Mouse (Mus musculus) kidney, embryonic 15.5 days (tissue): ENCODE data around the gene Foxk1. TPM values are rescaled to one million over a fixed set of nuclear protein-coding genes. Genes with fewer than 3 reads are reported as not detected.
A peak's percentile ranks its signal among the peaks of the same experiment; 100 is the strongest.

Source experiments
- ATAC-seq: fragments of 200-750 bp; cut with Nextera tagmentation; replicated peaks from 2 replicates; pipeline ENCODE4 v1.8.0; 2017; ENCODE audit warnings: moderate TSS enrichment; ENCODE audit not compliant: low FRiP score
- H3K27ac ChIP-seq: fragments of 300-500 bp; sonication (generic); 2 replicates; pipeline ENCODE4 v1.5.1; 2015; ENCODE audit warnings: mild to moderate bottlenecking, inconsistent platforms
- H3K27me3 ChIP-seq: fragments of 300-500 bp; sonication (generic); 2 replicates; pipeline ENCODE4 v1.6.1; 2015; ENCODE audit warnings: inconsistent platforms
- H3K36me3 ChIP-seq: fragments of 300-500 bp; sonication (generic); 2 replicates; pipeline ENCODE4 v1.6.1; 2015; ENCODE audit warnings: inconsistent platforms
- H3K4me1 ChIP-seq: fragments of 300-500 bp; sonication (generic); 2 replicates; pipeline ENCODE4 v1.6.1; 2015; ENCODE audit warnings: inconsistent platforms
- H3K4me2 ChIP-seq: fragments of 300-500 bp; sonication (generic); 2 replicates; pipeline ENCODE4 v1.6.1; 2015; ENCODE audit warnings: moderate library complexity, mild to moderate bottlenecking, inconsistent platforms
- H3K4me3 ChIP-seq: fragments of 300-500 bp; sonication (generic); replicated peaks from 2 replicates; pipeline ENCODE4 v1.5.1; 2015; ENCODE audit warnings: mild to moderate bottlenecking, inconsistent platforms
- H3K9ac ChIP-seq: fragments of 300-500 bp; sonication (generic); 2 replicates; pipeline ENCODE4 v1.6.1; 2015; ENCODE audit warnings: mild to moderate bottlenecking, inconsistent platforms
- H3K9me3 ChIP-seq: fragments of 300-500 bp; sonication (generic); replicated peaks from 2 replicates; pipeline ENCODE4 v1.6.1; 2016; ENCODE audit warnings: inconsistent platforms
- WGBS: fragments of 180-500 bp; shearing (Covaris S2); methylation state at CpG from one replicate; pipeline ENCODE4 v1.1.7; 2015; ENCODE audit warnings: mixed read lengths; 5-methylcytosine and 5-hydroxymethylcytosine counted together
- polyA plus RNA-seq: library from polyadenylated mRNA; unstranded; fragments of >200 nt; fragmentation: Nextera tagmentation; extraction: Ambion mirVana; gene quantifications from 2 replicates; pipeline ENCODE4 v1.2.1, GENCODE M21; 2015

Foxk1 gene
- polyA plus RNA-seq: 6.4 and 7.7 TPM in 2 replicates

DNA sequence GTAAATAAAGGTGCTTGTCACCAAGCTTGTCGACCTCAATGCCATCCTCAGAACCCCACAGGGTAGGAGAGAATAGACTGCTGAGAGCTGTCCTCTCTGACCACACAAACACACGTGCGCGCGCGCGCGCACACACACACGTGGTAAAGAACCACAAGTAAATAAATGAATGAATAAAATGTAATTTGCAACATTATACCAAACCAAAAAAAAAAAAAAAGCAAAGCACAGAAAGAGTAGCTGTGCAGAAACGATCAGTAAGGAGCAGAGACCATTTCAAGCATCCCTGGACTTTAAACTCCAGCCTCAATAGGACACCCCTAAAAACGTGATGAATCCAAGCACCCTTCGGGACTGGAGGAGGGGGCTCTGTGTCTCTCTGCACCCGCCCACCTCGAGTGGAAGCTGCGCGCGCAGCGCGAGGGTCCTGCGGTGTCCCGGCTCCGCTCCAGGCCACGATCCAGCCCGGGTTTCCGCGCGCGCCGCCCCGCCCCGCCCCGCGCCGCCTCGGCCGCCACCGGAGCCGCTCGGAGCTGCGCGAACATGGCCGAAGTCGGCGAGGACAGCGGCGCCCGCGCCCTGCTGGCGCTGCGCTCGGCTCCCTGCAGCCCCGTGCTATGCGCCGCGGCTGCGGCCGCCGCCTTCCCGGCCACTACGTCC is at the start of gene Foxk1:
Foxk1 (plus strand) TSS at position 517 of the 660 bp plus-strand sequence.
- Histone ChIP-seq H3K27ac (peak within 1 kb of the TSS; percentile 92), H3K36me3 (no peaks in the 10 kb centered on the region), H3K9ac (peak within 1 kb of the TSS; percentile 95), H3K4me3 (peak within 1 kb of the TSS; percentile 99), H3K4me1 (peaks cover 56% of the 10 kb centered on the region), H3K9me3 (no peaks in the 10 kb centered on the region), H3K27me3 (no peaks in the 10 kb centered on the region), H3K4me2 (peak within 1 kb of the TSS; percentile 79)
- peak; percentile 89 for ATAC-seq
- whole genome bisulfite sequencing: under 1% methylated on average over 57 of the region's 60 CpGs

DNA sequence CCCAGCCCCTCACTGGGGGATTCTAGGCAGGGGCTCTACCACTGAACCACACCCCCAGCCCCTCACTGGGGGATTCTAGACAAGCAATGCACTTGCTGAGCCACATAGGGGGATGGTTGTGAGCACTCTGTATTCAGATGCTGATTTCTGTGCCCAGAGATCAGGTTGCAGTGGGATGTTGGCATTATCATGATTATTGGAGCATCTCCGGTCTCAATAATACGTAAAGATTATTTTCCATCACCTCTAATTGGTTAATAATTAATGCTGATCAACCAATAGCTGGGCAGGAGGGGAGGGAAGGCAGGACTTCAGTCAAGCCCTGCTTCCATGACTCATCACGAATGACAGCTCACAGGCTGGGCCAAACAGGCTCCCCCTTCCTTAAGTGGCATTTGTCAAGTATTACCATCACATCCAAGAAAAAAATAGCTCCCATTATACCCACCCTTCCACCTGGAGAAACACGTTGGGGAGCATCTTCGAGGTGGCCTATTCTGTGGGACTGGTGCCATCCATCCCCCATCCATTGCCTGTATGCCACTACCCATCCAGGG is 48.9 kb upstream of the Foxk1 start:
- H3K9ac ChIP-seq: no peak overlapping the region
- H3K4me1 ChIP-seq: no peaks in the 10 kb centered on the region
- no peak for ATAC-seq
- H3K36me3 ChIP-seq: no peaks in the 10 kb centered on the region
- H3K27ac ChIP-seq: no peak overlapping the region
- no peaks in the 10 kb centered on the region for H3K27me3 ChIP-seq
- 91% methylated on average over 5 of the region's 5 CpGs for WGBS
- H3K4me2 ChIP-seq: no peak overlapping the region
- no peak overlapping the region for H3K4me3 ChIP-seq
- no peaks in the 10 kb centered on the region for H3K9me3 ChIP-seq

DNA sequence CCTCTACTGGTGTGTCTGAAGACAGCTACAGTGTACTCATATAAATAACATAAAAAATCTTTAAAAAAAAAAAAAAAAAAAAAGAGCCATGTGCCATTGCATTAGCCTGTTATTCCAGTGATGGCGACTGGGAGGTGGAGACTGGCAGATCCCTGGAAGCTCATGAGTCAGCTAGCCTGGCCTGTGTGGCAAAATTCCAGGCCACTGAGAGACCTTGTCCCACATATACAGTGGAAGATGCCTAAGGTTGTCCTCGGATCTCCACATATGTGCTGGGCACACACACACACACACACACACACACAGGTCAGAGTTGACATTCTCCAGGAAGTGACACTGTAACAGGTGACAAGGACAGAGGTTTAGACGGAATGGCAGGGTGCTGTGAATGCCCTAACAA is 46.2 kb upstream of the Foxk1 start:
- ATAC-seq: no peak
- H3K9ac ChIP-seq: no peak overlapping the region
- no peak overlapping the region for H3K27ac ChIP-seq
- no peaks in the 10 kb centered on the region for H3K27me3 ChIP-seq
- H3K4me3 ChIP-seq: no peak overlapping the region
- WGBS: 80% methylated on average over 3 of the region's 3 CpGs
- no peaks in the 10 kb centered on the region for H3K4me1 ChIP-seq
- no peak overlapping the region for H3K4me2 ChIP-seq
- no peaks in the 10 kb centered on the region for H3K9me3 ChIP-seq
- no peaks in the 10 kb centered on the region for H3K36me3 ChIP-seq

DNA sequence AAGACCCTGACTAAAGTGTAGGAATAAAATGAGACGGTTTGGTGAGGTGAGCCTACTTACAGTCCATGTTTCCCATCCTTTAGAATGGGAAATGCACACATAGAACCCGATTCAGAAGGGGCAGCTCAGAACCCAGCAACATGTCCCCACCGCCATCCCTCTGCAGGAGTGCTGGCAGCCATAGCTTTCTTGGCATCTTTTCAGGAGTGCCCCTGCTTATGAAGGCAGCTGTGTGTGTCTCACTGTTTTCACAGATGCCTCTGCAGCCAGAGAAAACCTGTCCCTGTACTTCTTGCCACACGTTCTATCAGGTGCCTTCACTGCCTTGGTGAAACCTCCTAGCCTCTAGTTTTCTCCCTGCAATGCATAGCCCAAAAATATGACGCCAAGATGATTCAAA is 40.1 kb upstream of the Foxk1 start:
- no peak for ATAC-seq
- no peak overlapping the region for H3K4me3 ChIP-seq

DNA sequence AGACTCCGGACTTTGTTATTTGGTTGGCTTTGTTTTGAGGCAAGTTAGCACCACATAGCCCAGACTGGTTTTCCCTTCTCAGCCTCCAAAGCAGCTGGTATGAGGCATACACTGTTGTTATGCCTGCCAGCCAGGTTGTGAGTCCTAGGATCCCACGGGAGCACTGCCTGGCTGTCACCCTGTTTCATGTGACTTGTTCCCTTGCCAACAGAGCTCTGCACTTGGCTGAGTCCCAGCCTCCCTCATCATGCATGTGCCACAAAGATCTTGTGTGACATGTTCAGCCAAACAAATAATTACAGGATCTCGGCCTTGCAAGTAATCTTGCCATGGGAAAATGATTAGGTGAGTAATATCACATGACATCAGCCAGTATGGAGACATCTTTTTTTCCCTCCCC is 38.4 kb upstream of the Foxk1 start:
- no peak overlapping the region for H3K4me3 ChIP-seq
- H3K4me1 ChIP-seq: peaks cover 8% of the 10 kb centered on the region
- H3K9ac ChIP-seq: no peak overlapping the region
- H3K27ac ChIP-seq: no peak overlapping the region
- no peak for ATAC-seq
- no peak overlapping the region for H3K4me2 ChIP-seq
- 73% methylated on average over 3 of the region's 3 CpGs for WGBS
- no peaks in the 10 kb centered on the region for H3K9me3 ChIP-seq
- 0 out of 2 replicates have a peak, but pooled peaks cover 2% of the 10 kb centered on the region for H3K27me3 ChIP-seq
- H3K36me3 ChIP-seq: no peaks in the 10 kb centered on the region

More for the DNA sequence above, 40.1 kb upstream of the Foxk1 start:
- WGBS: 69% methylated on average over 5 of the region's 5 CpGs
- H3K9me3 ChIP-seq: no peaks in the 10 kb centered on the region
- H3K27me3 ChIP-seq: 0 out of 2 replicates have a peak, but pooled peaks cover 2% of the 10 kb centered on the region
- no peak overlapping the region for H3K9ac ChIP-seq
- no peak overlapping the region for H3K4me2 ChIP-seq
- H3K36me3 ChIP-seq: no peaks in the 10 kb centered on the region
- no peak overlapping the region for H3K27ac ChIP-seq
- H3K4me1 ChIP-seq: no peaks in the 10 kb centered on the region; the same call in 1 of the 2 replicates

DNA sequence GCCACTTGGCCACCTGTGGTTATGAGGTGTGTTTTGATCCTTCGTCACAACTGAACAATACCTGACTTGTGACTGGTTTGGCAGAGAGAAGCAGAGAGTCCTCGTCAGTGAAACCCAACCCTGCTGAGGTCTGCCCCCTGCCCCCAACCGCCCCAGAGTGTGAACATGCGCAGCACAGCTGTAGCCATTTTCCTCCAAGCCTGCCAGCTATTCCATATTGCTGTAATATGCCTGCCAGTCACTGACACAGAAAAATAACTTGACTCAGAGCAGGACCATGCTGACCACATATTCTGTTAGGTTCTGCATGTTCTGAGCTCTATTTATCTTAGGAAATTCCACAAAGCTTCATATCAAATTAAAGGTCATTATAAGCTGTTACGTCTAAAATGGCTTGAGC is 37.2 kb upstream of the Foxk1 start:
- Histone ChIP-seq H3K27me3 (0 out of 2 replicates have a peak, but pooled peaks cover 2% of the 10 kb centered on the region), H3K4me3 (no peak overlapping the region), H3K4me2 (no peak overlapping the region), H3K4me1 (peaks cover 17% of the 10 kb centered on the region), H3K9ac (no peak overlapping the region), H3K27ac (no peak overlapping the region), H3K36me3 (no peaks in the 10 kb centered on the region), H3K9me3 (no peaks in the 10 kb centered on the region)
- no peak for ATAC-seq
- 47% methylated on average over 5 of the region's 5 CpGs for WGBS

DNA sequence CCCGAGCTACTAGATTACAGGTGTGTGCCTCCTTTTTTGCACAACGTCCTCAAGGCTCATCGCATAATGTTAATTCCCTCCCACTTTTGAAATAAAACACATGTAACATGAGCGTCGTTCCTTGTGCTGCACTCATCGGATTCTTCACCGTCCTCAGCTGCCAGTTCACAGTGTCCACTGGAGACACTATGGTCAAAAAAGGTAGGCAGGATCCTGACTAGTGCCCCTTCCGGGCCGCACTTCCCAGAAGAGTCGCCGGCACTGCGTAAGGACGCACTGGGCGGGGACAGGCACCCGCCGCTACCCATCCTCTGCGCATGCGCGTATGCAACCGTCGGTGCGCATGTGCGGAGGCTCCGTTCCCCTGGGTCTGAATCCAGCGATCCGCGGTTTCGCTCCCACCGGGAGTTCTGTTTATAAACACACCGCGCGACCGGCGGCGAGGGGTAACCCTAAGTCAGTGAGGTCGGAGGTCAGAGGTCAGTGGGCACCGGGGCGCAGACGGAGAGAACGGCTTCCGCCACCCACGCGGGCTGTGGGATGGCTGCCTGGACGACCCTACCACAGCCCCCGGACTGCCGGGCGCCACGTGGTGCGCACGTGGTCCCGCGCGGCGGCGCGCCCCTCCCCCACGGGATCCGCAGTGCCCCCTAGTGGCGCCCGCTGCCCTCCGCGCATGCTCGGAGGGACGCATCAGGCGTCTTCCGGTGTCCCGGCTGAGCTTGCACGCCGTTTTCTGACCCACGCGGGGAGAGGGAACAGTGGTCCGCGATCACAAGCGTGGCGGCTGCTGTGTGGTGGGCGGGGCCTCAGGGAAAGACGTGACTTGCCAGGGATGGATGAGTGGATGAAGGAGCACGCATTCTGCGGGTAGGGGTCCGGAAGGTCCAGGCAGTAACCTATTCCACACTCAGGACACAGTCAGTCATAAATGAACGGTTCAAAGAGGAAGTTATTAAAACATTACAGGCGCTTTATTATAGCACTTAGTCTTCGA is 33.9 kb upstream of the Foxk1 start:
- Histone ChIP-seq H3K36me3 (no peaks in the 10 kb centered on the region), H3K9me3 (no peaks in the 10 kb centered on the region), H3K27me3 (no peaks in the 10 kb centered on the region), H3K4me1 (peaks cover 27% of the 10 kb centered on the region), H3K4me3 (peak overlapping the region; percentile 72), H3K4me2 (peak overlapping the region; percentile 62), H3K27ac (peak overlapping the region; percentile 83), H3K9ac (peak overlapping the region; percentile 72)
- peak; percentile 93 for ATAC-seq
- WGBS: under 1% methylated on average over 83 of the region's 83 CpGs

DNA sequence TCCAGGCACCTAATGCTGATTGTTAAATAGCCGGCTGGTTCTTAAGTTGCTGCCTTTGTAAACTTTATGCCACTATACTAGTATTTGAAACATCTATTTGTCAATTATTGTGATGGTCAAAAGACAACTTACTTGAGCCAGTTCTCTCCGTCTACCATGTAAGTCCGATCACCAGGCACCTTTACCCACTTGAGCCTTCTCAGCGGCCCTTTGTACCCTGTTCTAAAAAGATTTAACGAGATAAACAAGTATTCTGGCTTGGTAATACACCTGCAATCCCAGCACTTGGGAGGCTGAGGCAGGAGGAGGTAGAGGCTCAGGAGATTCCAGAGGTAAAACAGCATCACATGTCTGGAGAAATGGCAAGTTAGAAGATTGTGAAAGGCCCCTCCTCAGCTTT is 33.2 kb upstream of the Foxk1 start:
- H3K9ac ChIP-seq: peak overlapping the region; percentile 72
- no peaks in the 10 kb centered on the region for H3K9me3 ChIP-seq
- no peak for ATAC-seq
- H3K27me3 ChIP-seq: no peaks in the 10 kb centered on the region
- H3K27ac ChIP-seq: peak overlapping the region; percentile 83
- peaks cover 27% of the 10 kb centered on the region for H3K4me1 ChIP-seq
- H3K36me3 ChIP-seq: no peaks in the 10 kb centered on the region
- 58% methylated on average over 5 of the region's 5 CpGs for WGBS
- peak overlapping the region; percentile 62 for H3K4me2 ChIP-seq
- peak overlapping the region; percentile 72 for H3K4me3 ChIP-seq

DNA sequence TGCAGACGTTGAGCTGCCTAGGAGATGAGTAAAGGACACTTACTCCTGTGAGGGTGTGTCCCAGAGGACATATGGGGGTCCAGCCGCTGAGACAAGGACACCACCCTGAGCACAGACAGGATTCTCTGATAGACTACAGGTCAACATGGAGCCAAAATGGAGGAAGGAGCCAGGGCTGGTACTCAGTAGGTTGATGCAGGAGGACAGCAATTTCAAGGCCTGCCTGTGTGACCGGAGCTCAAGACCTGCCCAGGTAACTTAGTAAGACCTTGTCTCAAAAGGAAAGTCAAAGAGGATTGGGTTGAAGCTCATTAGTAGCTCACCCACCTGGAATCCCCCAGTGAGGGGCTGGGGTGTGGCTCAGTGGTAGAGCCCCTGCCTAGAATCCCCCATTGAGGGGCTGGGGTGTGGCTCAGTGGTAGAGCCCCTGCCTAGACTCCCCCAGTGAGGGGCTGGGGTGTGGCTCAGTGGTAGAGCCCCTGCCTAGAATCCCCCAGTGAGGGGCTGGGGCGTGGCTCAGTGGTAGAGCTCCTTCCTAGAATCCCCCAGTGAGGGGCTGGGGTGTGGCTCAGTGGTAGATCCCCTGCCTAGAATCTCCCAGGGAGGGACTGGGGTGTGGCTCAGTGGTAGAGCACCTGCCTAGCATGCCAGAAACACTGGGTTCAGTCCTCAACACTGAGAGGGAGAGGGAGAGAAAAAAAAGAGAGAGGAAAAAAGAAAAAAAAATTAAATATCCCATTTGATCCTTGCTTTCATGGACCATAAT is 30.7 kb upstream of the Foxk1 start:
- no peaks in the 10 kb centered on the region for H3K36me3 ChIP-seq
- no peaks in the 10 kb centered on the region for H3K27me3 ChIP-seq
- H3K9me3 ChIP-seq: no peaks in the 10 kb centered on the region
- no peak overlapping the region for H3K4me2 ChIP-seq
- H3K27ac ChIP-seq: peak overlapping the region; percentile 75; the same call in 1 of the 2 replicates
- no peak overlapping the region for H3K4me3 ChIP-seq
- peaks cover 27% of the 10 kb centered on the region for H3K4me1 ChIP-seq
- WGBS: 94% methylated on average over 4 of the region's 4 CpGs
- no peak for ATAC-seq
- no peak overlapping the region for H3K9ac ChIP-seq

DNA sequence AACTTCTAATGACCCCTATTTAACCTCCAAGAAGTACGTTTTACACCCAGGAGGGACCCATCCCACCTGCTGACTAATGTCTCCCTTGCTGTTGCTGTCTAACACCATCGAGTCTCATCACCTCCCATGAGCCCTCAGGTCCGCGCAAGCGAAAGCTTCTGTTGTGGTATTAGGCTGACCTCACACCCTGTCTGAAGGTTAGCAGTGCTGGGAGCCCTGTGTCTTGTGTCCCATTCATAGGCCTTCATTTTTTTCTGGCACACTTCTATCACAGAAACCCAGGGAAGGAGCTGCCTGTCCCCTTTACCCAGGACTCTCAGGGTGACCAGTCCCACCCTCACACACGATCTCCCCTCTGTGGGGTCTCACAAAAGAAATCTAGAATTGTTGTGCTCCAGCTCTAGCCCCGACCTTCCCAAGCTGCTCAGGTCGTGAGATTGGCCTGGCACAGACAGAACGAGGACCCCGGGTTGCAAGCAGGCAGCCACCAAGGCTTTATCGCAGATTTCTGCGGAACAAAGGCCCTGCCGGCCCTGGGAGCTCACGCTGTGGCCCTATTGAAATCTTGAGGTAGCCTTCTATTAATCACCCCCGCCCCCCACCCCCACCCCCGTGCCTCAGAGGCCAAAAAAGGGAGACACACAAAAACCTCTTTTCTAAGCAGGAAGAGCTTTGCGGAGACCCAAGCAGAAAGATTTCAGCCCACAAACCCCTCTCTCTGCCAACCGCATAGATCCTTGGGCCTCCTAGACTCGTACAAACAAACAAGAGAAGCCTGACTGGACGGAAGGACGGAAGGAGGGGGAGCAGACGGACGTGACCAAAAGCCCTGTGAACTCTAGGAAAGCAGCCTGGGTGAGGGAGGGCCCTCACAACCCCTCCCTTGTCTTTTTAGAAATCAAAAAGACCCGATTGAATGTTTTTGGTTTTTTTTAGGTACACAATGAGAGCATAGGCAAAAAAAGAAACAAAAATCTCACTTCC is 29.8 kb upstream of the Foxk1 start:
- ATAC-seq: no peak
- no peak overlapping the region for H3K4me3 ChIP-seq

More for the DNA sequence above, 29.8 kb upstream of the Foxk1 start:
- H3K9me3 ChIP-seq: no peaks in the 10 kb centered on the region
- H3K4me1 ChIP-seq: peaks cover 24% of the 10 kb centered on the region
- H3K4me2 ChIP-seq: peak overlapping the region; percentile 32; the same call in 1 of the 2 replicates
- H3K9ac ChIP-seq: 0 out of 2 replicates have a peak overlapping the region, but pooled peaks have one; percentile 10
- peak overlapping the region; percentile 75 for H3K27ac ChIP-seq
- WGBS: 19% methylated on average over 24 of the region's 24 CpGs
- H3K27me3 ChIP-seq: no peaks in the 10 kb centered on the region
- H3K36me3 ChIP-seq: no peaks in the 10 kb centered on the region
